Mouse (Mus musculus): ENCODE data around the gene Clasp2.

Gene Clasp2

GRCm38 (mm10) chr9:113930534-113931374 is 189.5 kb downstream of the Clasp2 start, which contains the start of gene Ubp1:
Gene Ubp1 (plus strand): TSS chr9:113930934.
- peak; percentile 100 for DNase-seq (ENCODE audit: low read depth, low spot score)

GRCm38 (mm10) chr9:113931375-113932099 is 190.3 kb downstream of the Clasp2 start:
- no peak for DNase-seq (ENCODE audit: low read depth, low spot score)

- no peak for DNase-seq (ENCODE audit: low read depth, low spot score)
Observed at GRCm38 (mm10) chr9:113932100-113932470, 190.8 kb downstream of the Clasp2 start.

- DNase-seq (ENCODE audit: low read depth, low spot score) = no peak
Observed at GRCm38 (mm10) chr9:113932501-113932900, 191.2 kb downstream of the Clasp2 start.

- no peak for DNase-seq (ENCODE audit: low read depth, low spot score)
Observed at GRCm38 (mm10) chr9:113935638-113936037, 194.4 kb downstream of the Clasp2 start.

- DNase-seq (ENCODE audit: low read depth, low spot score) = peak; percentile 50
Observed at GRCm38 (mm10) chr9:113939063-113939850, 198.0 kb downstream of the Clasp2 start.

GRCm38 (mm10) chr9:113941103-113941805 is 200.0 kb downstream of the Clasp2 start:
- DNase-seq (ENCODE audit: low read depth, low spot score) = no peak

- DNase-seq (ENCODE audit: low read depth, low spot score) = no peak
Observed at GRCm38 (mm10) chr9:113943372-113943771, 202.1 kb downstream of the Clasp2 start.

- DNase-seq (ENCODE audit: low read depth, low spot score) = no peak
Observed at GRCm38 (mm10) chr9:113947216-113947615, 205.9 kb downstream of the Clasp2 start.

- DNase-seq (ENCODE audit: low read depth, low spot score) = no peak
Observed at GRCm38 (mm10) chr9:113957777-113958176, 216.5 kb downstream of the Clasp2 start.

GRCm38 (mm10) chr9:113963718-113964117 is 222.4 kb downstream of the Clasp2 start:
- DNase-seq (ENCODE audit: low read depth, low spot score) = no peak

GRCm38 (mm10) chr9:113964415-113964814 is 223.1 kb downstream of the Clasp2 start:
- no peak for DNase-seq (ENCODE audit: low read depth, low spot score)

- no peak for DNase-seq (ENCODE audit: low read depth, low spot score)
Observed at GRCm38 (mm10) chr9:113966838-113967237, 225.6 kb downstream of the Clasp2 start.

GRCm38 (mm10) chr9:113968967-113969366 is 227.7 kb downstream of the Clasp2 start:
- DNase-seq (ENCODE audit: low read depth, low spot score) = no peak

Data from telencephalon, adult 2 months (tissue).